Mouse (Mus musculus) hindbrain, postnatal 0 days (tissue): ENCODE results near the gene Pmepa1. TPM values are rescaled to one million over a fixed set of nuclear protein-coding genes. Genes with fewer than 3 reads are reported as not detected.
A peak's percentile ranks its signal among the peaks of the same experiment; 100 is the strongest.

Experiments
- ATAC-seq: fragments of 200-750 bp; cut with Nextera tagmentation; 2 replicates; pipeline ENCODE4 v1.8.0; 2017; ENCODE audit warnings: mild to moderate bottlenecking, moderate TSS enrichment, moderate library complexity
- DNase-seq: peaks from one replicate; pipeline ENCODE4 v3.0.0-alpha.2; 2015; ENCODE audit warnings: low spot score
- H3K27ac ChIP-seq: fragments of 300-500 bp; sonication (generic); 2 replicates; pipeline ENCODE4 v1.5.1; 2014; ENCODE audit warnings: mild to moderate bottlenecking
- H3K27me3 ChIP-seq: fragments of 300-500 bp; sonication (generic); 2 replicates; pipeline ENCODE4 v1.6.1; 2014; ENCODE audit warnings: low read length, mixed read lengths; ENCODE audit not compliant: insufficient read depth
- H3K36me3 ChIP-seq: fragments of 300-500 bp; sonication (generic); 2 replicates; pipeline ENCODE4 v1.6.1; 2014; ENCODE audit warnings: low read length, mixed read lengths; ENCODE audit not compliant: insufficient read depth
- H3K4me1 ChIP-seq: fragments of 300-500 bp; sonication (generic); 2 replicates; pipeline ENCODE4 v1.6.1; 2014; ENCODE audit warnings: antibody characterized with exemption, low read length, mixed read lengths; ENCODE audit not compliant: insufficient read depth
- H3K4me2 ChIP-seq: fragments of 300-500 bp; sonication (generic); 2 replicates; pipeline ENCODE4 v1.6.1; 2014; ENCODE audit warnings: low read depth, mild to moderate bottlenecking, low read length, moderate library complexity, mixed read lengths
- H3K4me3 ChIP-seq: fragments of 300-500 bp; sonication (generic); 2 replicates; pipeline ENCODE4 v1.5.1; 2014; ENCODE audit warnings: low read length
- H3K9ac ChIP-seq: fragments of 300-500 bp; sonication (generic); replicated peaks from 2 replicates; pipeline ENCODE4 v1.6.1; 2014; ENCODE audit warnings: mild to moderate bottlenecking, low read length, moderate library complexity, mixed read lengths
- H3K9me3 ChIP-seq: fragments of 300-500 bp; sonication (generic); 2 replicates; pipeline ENCODE4 v1.6.1; 2016; ENCODE audit warnings: low read length, mixed read lengths
- CTCF ChIP-seq: IDR thresholded peaks from 2 replicates; pipeline ENCODE4 v1.5.1; 2016; ENCODE audit warnings: antibody characterized with exemption, control low read depth, low read depth
- WGBS: fragments of 180-500 bp; shearing (Covaris S2); extraction: QIAGEN DNeasy Blood & Tissue Kit; methylation state at CpG from one replicate; pipeline ENCODE4 v1.1.7; 2014; 5-methylcytosine and 5-hydroxymethylcytosine counted together
- polyA plus RNA-seq: library from polyadenylated mRNA; unstranded; fragments of >200 nt; fragmentation: Nextera tagmentation; extraction: Ambion mirVana; gene quantifications from 2 replicates; pipeline ENCODE4 v1.2.1, GENCODE M21; 2015
- total RNA-seq: library from RNA; depleted of rRNA; stranded (reverse); fragments of >200 nt; gene quantifications from 2 replicates; pipeline ENCODE4 v1.2.3, GENCODE M21; 2014

The Pmepa1 gene
- total and polyA plus RNA-seq, 2 experiments from 2014 or later = 3.0 to 16.0 TPM

GRCm38 (mm10) chr2:173183836-173184460, 92.4 kb downstream of the Pmepa1 start:
- DNase-seq = peak; percentile 83
- TF ChIP-seq CTCF = peak; percentile 81
- WGBS = 7% methylated on average over 8 of the region's 8 CpGs

GRCm38 (mm10) chr2:173183311-173183710, 93.0 kb downstream of the Pmepa1 start:
- Histone ChIP-seq H3K27me3 (no peaks in the 10 kb centered on the region), H3K36me3 (no peaks in the 10 kb centered on the region), H3K4me1 (no peaks in the 10 kb centered on the region), H3K9me3 (no peaks in the 10 kb centered on the region), H3K4me3 (no peak overlapping the region), H3K27ac (no peak overlapping the region), H3K4me2 (no peak overlapping the region), H3K9ac (no peak overlapping the region)
- 91% methylated on average over 10 of the region's 10 CpGs for WGBS
- DNase-seq (no peak), ATAC-seq (no peak)
- no peak for TF ChIP-seq CTCF

More at GRCm38 (mm10) chr2:173183836-173184460, 92.4 kb downstream of the Pmepa1 start:
- ATAC-seq = peak; percentile 38
- Histone ChIP-seq H3K4me3 (no peak overlapping the region), H3K36me3 (no peaks in the 10 kb centered on the region), H3K9ac (no peak overlapping the region), H3K9me3 (no peaks in the 10 kb centered on the region), H3K27me3 (no peaks in the 10 kb centered on the region), H3K27ac (no peak overlapping the region), H3K4me2 (no peak overlapping the region), H3K4me1 (no peaks in the 10 kb centered on the region)

GRCm38 (mm10) chr2:173182796-173183195, 93.5 kb downstream of the Pmepa1 start:
- Histone ChIP-seq H3K4me2 (no peak overlapping the region), H3K9ac (no peak overlapping the region), H3K4me1 (no peaks in the 10 kb centered on the region), H3K9me3 (no peaks in the 10 kb centered on the region), H3K4me3 (no peak overlapping the region), H3K27ac (no peak overlapping the region), H3K27me3 (no peaks in the 10 kb centered on the region), H3K36me3 (no peaks in the 10 kb centered on the region)
- no peak for DNase-seq
- ATAC-seq = no peak
- 81% methylated on average over 7 of the region's 7 CpGs for WGBS
- TF ChIP-seq CTCF = peak; percentile 8; the same call in 1 of the 2 replicates

- TF ChIP-seq CTCF = no peak
- no peak for DNase-seq
- Histone ChIP-seq H3K4me2 (no peak overlapping the region), H3K9me3 (no peaks in the 10 kb centered on the region), H3K4me1 (no peaks in the 10 kb centered on the region), H3K4me3 (no peak overlapping the region), H3K27ac (no peak overlapping the region), H3K27me3 (no peaks in the 10 kb centered on the region), H3K9ac (no peak overlapping the region), H3K36me3 (no peaks in the 10 kb centered on the region)
- 82% methylated on average over 7 of the region's 7 CpGs for WGBS
- ATAC-seq = no peak
Observed at GRCm38 (mm10) chr2:173181901-173182300, 94.4 kb downstream of the Pmepa1 start.

- Histone ChIP-seq H3K4me1 (no peaks in the 10 kb centered on the region), H3K4me2 (no peak overlapping the region), H3K9ac (no peak overlapping the region), H3K9me3 (no peaks in the 10 kb centered on the region), H3K4me3 (no peak overlapping the region), H3K27ac (no peak overlapping the region), H3K27me3 (no peaks in the 10 kb centered on the region), H3K36me3 (no peaks in the 10 kb centered on the region)
- no peak for ATAC-seq
- DNase-seq = no peak
- WGBS = 69% methylated on average over 5 of the region's 5 CpGs
- TF ChIP-seq CTCF = no peak
Observed at GRCm38 (mm10) chr2:173181486-173181885, 94.8 kb downstream of the Pmepa1 start.

DNA sequence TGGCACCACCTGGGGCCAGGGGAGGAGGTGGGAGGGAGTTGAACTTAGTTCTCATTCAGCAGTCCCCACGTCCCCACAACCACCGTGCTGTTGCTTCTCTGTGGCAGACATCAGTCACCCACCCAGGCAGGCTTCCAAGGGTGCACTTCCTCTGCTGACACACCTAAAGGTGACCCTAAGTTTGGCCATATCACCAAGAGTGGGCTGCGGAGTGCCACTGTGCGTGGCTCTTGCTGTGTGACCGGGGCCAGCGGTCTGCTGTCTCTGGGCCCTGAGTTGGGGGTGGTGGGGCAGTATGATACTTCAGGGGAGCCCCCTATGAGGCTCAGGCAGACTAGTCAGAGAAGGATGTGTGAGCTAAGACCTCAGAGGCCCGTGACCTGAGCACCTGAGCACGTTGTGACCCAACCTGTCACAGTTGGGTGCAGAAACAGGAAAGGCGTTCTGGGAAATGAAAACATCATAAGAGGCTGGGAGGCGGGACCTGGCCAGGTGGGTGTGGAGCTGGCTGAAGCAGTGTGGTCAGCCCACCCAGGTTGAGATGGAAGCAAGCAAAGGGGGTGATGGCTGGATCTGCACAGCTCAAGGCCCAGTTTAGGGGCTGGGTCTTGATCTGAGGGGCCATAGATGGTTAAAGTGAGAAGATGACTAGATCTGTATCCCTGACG, 95.5 kb downstream of the Pmepa1 start:
- Histone ChIP-seq H3K36me3 (no peaks in the 10 kb centered on the region), H3K9me3 (no peaks in the 10 kb centered on the region), H3K4me2 (no peak overlapping the region), H3K4me1 (no peaks in the 10 kb centered on the region), H3K27me3 (no peaks in the 10 kb centered on the region), H3K4me3 (no peak overlapping the region), H3K9ac (no peak overlapping the region), H3K27ac (no peak overlapping the region)
- DNase-seq (no peak), ATAC-seq (no peak)
- 82% methylated on average over 11 of the region's 11 CpGs for WGBS
- TF ChIP-seq CTCF = no peak

- H3K27ac ChIP-seq = no peak overlapping the region
- H3K4me1 ChIP-seq = no peaks in the 10 kb centered on the region
- DNase-seq = no peak
- TF ChIP-seq CTCF = no peak
- no peak for ATAC-seq
- H3K9ac ChIP-seq = no peak overlapping the region
- H3K27me3 ChIP-seq = no peaks in the 10 kb centered on the region
- H3K4me3 ChIP-seq = no peak overlapping the region
- WGBS = 89% methylated on average over 4 of the region's 4 CpGs
- no peaks in the 10 kb centered on the region for H3K36me3 ChIP-seq
- H3K4me2 ChIP-seq = no peak overlapping the region
- no peaks in the 10 kb centered on the region for H3K9me3 ChIP-seq
Observed at GRCm38 (mm10) chr2:173180026-173180425, 96.3 kb downstream of the Pmepa1 start.
